In the genomic region with DNA sequence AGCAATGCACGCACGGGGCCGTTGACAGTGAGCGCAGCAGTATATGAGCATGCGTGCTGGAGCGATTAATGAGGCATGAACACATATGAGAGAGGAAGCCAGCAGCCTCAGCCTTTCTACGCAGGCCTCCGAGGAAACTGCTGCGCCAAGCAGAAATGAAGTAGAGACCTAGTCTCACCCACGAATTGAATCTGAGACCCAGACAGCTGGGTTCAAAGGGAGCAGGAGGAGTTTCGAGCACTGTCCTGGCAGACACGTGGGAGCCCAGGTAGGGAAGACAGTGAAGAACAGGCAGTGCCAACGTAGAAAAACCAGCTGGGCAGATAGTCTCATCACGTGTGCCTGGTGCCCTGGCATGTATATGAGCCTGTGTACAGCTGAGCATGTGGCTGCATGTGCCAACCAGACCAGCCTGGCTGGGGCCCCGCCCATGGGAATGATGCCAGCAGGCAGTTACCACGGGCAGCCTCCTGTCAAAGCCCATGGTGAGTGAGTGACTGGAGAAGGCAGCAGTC, we compare ENCODE assay signal across 8 mouse cellular contexts. TPM values are rescaled to one million over a fixed set of nuclear protein-coding genes. Genes with fewer than 3 reads are reported as not detected.
DNase-seq lines count a peak whose midpoint lies in the region; ATAC-seq and TF ChIP-seq lines count a peak whose summit lies in the region.

No protein-coding gene starts in this region.

- H3K9ac ChIP-seq in forebrain, embryonic 15.5 days (replicated peaks): no peak overlapping the region
- no peak overlapping the region for H3K9ac ChIP-seq in forebrain, embryonic 12.5 days
- no peak overlapping the region for H3K9ac ChIP-seq in hindbrain, postnatal 0 days (replicated peaks; ENCODE audit: low read length)
- H3K9ac ChIP-seq in neural tube, embryonic 13.5 days: peak overlapping the region; percentile 35; the same call in 1 of the 2 replicates

- peak; percentile 60 for ATAC-seq in forebrain, embryonic 15.5 days (replicated peaks)
- ATAC-seq in forebrain, embryonic 12.5 days (ENCODE audit: low FRiP score): no peak
- ATAC-seq in hindbrain, postnatal 0 days: peak; percentile 66
- peak; percentile 64 for ATAC-seq in neural tube, embryonic 13.5 days (ENCODE audit: low read depth)

- no peak overlapping the region for H3K4me3 ChIP-seq in forebrain, embryonic 15.5 days
- no peak overlapping the region for H3K4me3 ChIP-seq in forebrain, embryonic 12.5 days (replicated peaks)
- H3K4me3 ChIP-seq in hindbrain, postnatal 0 days (ENCODE audit: low read length): no peak overlapping the region
- no peak overlapping the region for H3K4me3 ChIP-seq in neural tube, embryonic 13.5 days

- H3K27me3 ChIP-seq in forebrain, embryonic 15.5 days: no peaks in the 10 kb centered on the region
- peaks cover 19% of the 10 kb centered on the region for H3K27me3 ChIP-seq in forebrain, embryonic 12.5 days
- no peaks in the 10 kb centered on the region for H3K27me3 ChIP-seq in hindbrain, postnatal 0 days (ENCODE audit: insufficient read depth, low read length)
- 0 out of 2 replicates have a peak, but pooled peaks cover 4% of the 10 kb centered on the region for H3K27me3 ChIP-seq in neural tube, embryonic 13.5 days

- no peaks in the 10 kb centered on the region for H3K36me3 ChIP-seq in forebrain, embryonic 15.5 days
- H3K36me3 ChIP-seq in forebrain, embryonic 12.5 days (replicated peaks): no peaks in the 10 kb centered on the region
- H3K36me3 ChIP-seq in hindbrain, postnatal 0 days (ENCODE audit: insufficient read depth, low read length): no peaks in the 10 kb centered on the region
- H3K36me3 ChIP-seq in neural tube, embryonic 13.5 days: no peaks in the 10 kb centered on the region

- TF ChIP-seq CTCF in hindbrain, postnatal 0 days (IDR thresholded peaks at IDR 0.05; ENCODE audit: low read depth): no peak

- H3K4me1 ChIP-seq in forebrain, embryonic 15.5 days: peaks cover 10% of the 10 kb centered on the region
- peaks cover 14% of the 10 kb centered on the region for H3K4me1 ChIP-seq in forebrain, embryonic 12.5 days
- 0 out of 2 replicates have a peak, but pooled peaks cover under 1% of the 10 kb centered on the region for H3K4me1 ChIP-seq in hindbrain, postnatal 0 days (ENCODE audit: insufficient read depth, low read length)
- peaks cover 26% of the 10 kb centered on the region for H3K4me1 ChIP-seq in neural tube, embryonic 13.5 days (replicated peaks)

- peak; percentile 31 for DNase-seq in ovary, postnatal 14 days (ENCODE audit: low spot score)
- no peak for DNase-seq in ovary, adult 18-20 months (ENCODE audit: low spot score)
- DNase-seq in hindbrain, postnatal 0 days (ENCODE audit: low spot score): peak; percentile 67
- no peak for DNase-seq in thymus, postnatal 10 days (ENCODE audit: low spot score in 2 of 2)
- DNase-seq in yolk sac, embryonic 10.5 days (ENCODE audit: low spot score): no peak

- H3K9me3 ChIP-seq in forebrain, embryonic 15.5 days: no peaks in the 10 kb centered on the region
- H3K9me3 ChIP-seq in forebrain, embryonic 12.5 days: no peaks in the 10 kb centered on the region
- H3K9me3 ChIP-seq in hindbrain, postnatal 0 days (ENCODE audit: low read length): no peaks in the 10 kb centered on the region
- H3K9me3 ChIP-seq in neural tube, embryonic 13.5 days: no peaks in the 10 kb centered on the region

- no peak overlapping the region for H3K27ac ChIP-seq in forebrain, embryonic 15.5 days (replicated peaks)
- no peak overlapping the region for H3K27ac ChIP-seq in forebrain, embryonic 12.5 days
- H3K27ac ChIP-seq in hindbrain, postnatal 0 days: peak overlapping the region; percentile 4
- H3K27ac ChIP-seq in neural tube, embryonic 13.5 days (replicated peaks): peak overlapping the region; percentile 74

- WGBS in forebrain, embryonic 15.5 days: 66% methylated on average over 16 of the region's 16 CpGs
- 79% methylated on average over 16 of the region's 16 CpGs for WGBS in forebrain, embryonic 12.5 days
- WGBS in hindbrain, postnatal 0 days: 46% methylated on average over 16 of the region's 16 CpGs
- 56% methylated on average over 16 of the region's 16 CpGs for WGBS in neural tube, embryonic 13.5 days

- no peak overlapping the region for H3K4me2 ChIP-seq in forebrain, embryonic 15.5 days (replicated peaks)
- no peak overlapping the region for H3K4me2 ChIP-seq in forebrain, embryonic 12.5 days
- peak overlapping the region; percentile 1; the same call in 1 of the 2 replicates for H3K4me2 ChIP-seq in hindbrain, postnatal 0 days (ENCODE audit: low read depth, low read length)
- H3K4me2 ChIP-seq in neural tube, embryonic 13.5 days: 0 out of 2 replicates have a peak overlapping the region, but pooled peaks have one; percentile 15

RNA-seq across cellular contexts. Expression of a gene that starts 6.5 kb away (rescaled TPM):
- 5.6 and 7.7 TPM in 2 replicates for polyA plus RNA-seq in forebrain, embryonic 15.5 days (2015; fragmentation: Nextera tagmentation; extraction: Ambion mirVana)
- polyA plus RNA-seq in forebrain, embryonic 12.5 days (2016; fragmentation: Nextera tagmentation; extraction: Ambion mirVana): 9.0 and 9.6 TPM in 2 replicates
- total RNA-seq in hindbrain, postnatal 0 days (2014; rRNA removed): 7.6 and 8.4 TPM in 2 replicates
- 5.5 and 7.0 TPM in 2 replicates for polyA plus RNA-seq in hindbrain, postnatal 0 days (2015; fragmentation: Nextera tagmentation; extraction: Ambion mirVana)
- 6.8 and 8.0 TPM in 2 replicates for polyA plus RNA-seq in neural tube, embryonic 13.5 days (2015; fragmentation: Nextera tagmentation; extraction: Ambion mirVana)

Comparison
In these comparisons a context has a peak if more than half of its experiments do, and no peak if none do; other contexts are left out.
1. DNase-seq: peak in ovary, postnatal 14 days (single experiment) and hindbrain, postnatal 0 days (single experiment); none in ovary, adult 18-20 months (single experiment), thymus, postnatal 10 days (0 of 2) and yolk sac, embryonic 10.5 days (single experiment).
2. H3K27ac ChIP-seq: peak in hindbrain, postnatal 0 days (single experiment) and neural tube, embryonic 13.5 days (single experiment); none in forebrain, embryonic 15.5 days (single experiment) and forebrain, embryonic 12.5 days (single experiment).
3. H3K4me2 ChIP-seq: peak in hindbrain, postnatal 0 days (single experiment) and neural tube, embryonic 13.5 days (single experiment); none in forebrain, embryonic 15.5 days (single experiment) and forebrain, embryonic 12.5 days (single experiment).